Mouse (Mus musculus): ENCODE results near the gene Speer4e.
"Not testable (repeated sequence)": the region's sequence is repeated elsewhere in the genome, so short reads cannot be mapped to it uniquely, and the experiment has no call there.

- TF ChIP-seq CTCF, EP300 (IDR thresholded peaks at IDR 0.05; ENCODE audit: low read depth): not testable (repeated sequence)
These were observed 13.6 kb upstream of the Speer4e start for GRCm38 (mm10) chr5:14951822-14952221.

Data from liver, postnatal 0 days (tissue).